Mouse (Mus musculus) megakaryocyte, embryonic 14.5 days (primary cell): ENCODE measurements around the gene Prss46.

Experiments used
- FLI1 ChIP-seq: IDR thresholded peaks from 2 replicates; pipeline ENCODE4 v1.6.1; 2012; ENCODE audit warnings: low read length, inconsistent platforms, mixed read lengths
- GATA1 ChIP-seq: IDR thresholded peaks from 3 replicates; pipeline ENCODE4 v1.6.1; 2012; ENCODE audit warnings: mixed read lengths, low read length, inconsistent platforms, borderline replicate concordance

GRCm38 (mm10) chr9:110893429-110893828, 49.1 kb downstream of the Prss46 start:
- TF ChIP-seq GATA1 (no peak), FLI1 (no peak)
